Mouse (Mus musculus) 3T3-L1 (cell line): ENCODE measurements at regions not wholly inside any gene's neighbourhood (a gene's known extent, or its start where the extent isn't known, plus 50 kb on each side); places are given as distances from the start of the nearest gene placed in this dataset.

Source experiments
- DNase-seq: peaks from one replicate; pipeline ENCODE4 v3.0.0-alpha.2; 2015; ENCODE audit warnings: low read depth, low spot score

GRCm38 (mm10) chr7:66491501-66491900, 64.2 kb upstream of the Aldh1a3 start:
- no peak for DNase-seq

GRCm38 (mm10) chr7:66490073-66490472, 62.8 kb upstream of the Aldh1a3 start:
- no peak for DNase-seq

- DNase-seq, result no peak
Observed at GRCm38 (mm10) chr7:66487751-66488150, 60.4 kb upstream of the Aldh1a3 start.

GRCm38 (mm10) chr7:66480446-66480845, 53.1 kb upstream of the Aldh1a3 start:
- DNase-seq, result no peak

DNA sequence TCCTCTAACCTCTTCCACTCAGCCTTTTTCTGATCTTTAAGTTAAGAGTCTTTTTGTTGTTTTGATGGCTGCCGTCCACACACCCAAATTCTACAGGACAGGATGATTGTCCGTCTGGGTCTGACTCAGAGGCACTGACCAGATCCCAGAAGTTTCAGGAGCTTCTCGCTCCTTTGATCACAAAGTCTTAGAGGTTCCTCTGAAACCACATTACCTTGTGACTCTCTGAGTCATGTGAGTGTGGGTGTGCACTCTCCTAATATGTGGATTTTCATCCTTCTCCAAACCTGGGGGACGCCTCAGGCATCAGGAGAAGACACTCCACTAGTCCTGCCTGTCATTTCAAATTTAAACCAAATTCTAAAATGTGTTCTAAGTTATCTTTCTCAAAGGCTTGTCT, 52.0 kb upstream of the Aldh1a3 start:
- DNase-seq, result peak; percentile 49

DNA sequence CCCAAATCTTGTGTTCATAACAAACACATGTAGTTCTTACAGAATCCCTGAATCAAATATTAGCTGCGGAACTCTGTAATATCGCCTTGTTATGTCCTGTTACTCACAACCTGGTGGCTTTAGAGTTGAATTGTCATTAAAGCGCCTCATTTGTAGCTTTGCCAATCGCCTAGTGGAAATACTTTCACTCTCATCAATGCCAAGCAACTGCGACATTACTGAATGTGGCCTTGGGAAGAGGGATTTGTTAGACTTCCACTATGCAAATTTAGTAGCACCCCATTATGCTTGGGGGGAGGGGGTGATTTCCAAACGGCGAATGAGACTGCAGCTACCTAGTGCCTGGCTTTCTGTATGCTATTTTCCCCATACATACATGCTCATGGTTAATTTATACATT, 50.8 kb upstream of the Aldh1a3 start:
- DNase-seq, result no peak

- DNase-seq, result peak; percentile 79
Observed at GRCm38 (mm10) chr7:66477475-66477874, 50.2 kb upstream of the Aldh1a3 start.
